Mouse (Mus musculus): ENCODE data around the gene Gng7. TPM values are rescaled to one million over a fixed set of nuclear protein-coding genes. Genes with fewer than 3 reads are reported as not detected.
A peak's percentile ranks its signal among the peaks of the same experiment; 100 is the strongest.

Gene Gng7
- polyA plus RNA-seq, 1 experiment from 2014 or later, result 0.46 TPM

DNA sequence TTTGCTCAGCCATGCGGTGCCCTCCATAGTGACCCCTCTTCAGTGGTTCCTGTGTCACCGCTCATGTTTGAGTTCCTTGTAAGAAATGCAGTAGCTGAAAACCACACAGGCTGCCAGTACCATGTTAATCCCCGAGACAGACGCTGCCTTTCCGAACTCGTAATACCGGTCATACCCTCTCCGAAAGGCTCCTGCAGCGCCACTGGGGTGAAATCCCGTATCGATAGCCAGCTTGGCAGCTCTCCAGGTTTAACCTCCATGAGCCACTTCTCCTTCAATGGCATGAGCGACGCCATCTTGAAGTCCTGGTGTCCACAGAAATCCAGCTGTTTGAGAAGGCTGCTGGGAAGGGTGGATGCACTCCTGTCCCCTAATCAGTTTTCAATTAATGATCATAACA is 60.3 kb downstream of the Gng7 start:
- WGBS (ENCODE audit: insufficient replicate concordance), result 80% methylated on average over 13 of the region's 13 CpGs
- H3K27me3 ChIP-seq, result 0 out of 2 replicates have a peak, but pooled peaks cover 2% of the 10 kb centered on the region
- no peak overlapping the region for H3K4me2 ChIP-seq
- no peak overlapping the region for H3K9ac ChIP-seq
- no peak overlapping the region for H3K27ac ChIP-seq
- ATAC-seq (ENCODE audit: low read depth), result no peak
- no peak for DNase-seq
- peaks cover 36% of the 10 kb centered on the region for H3K4me1 ChIP-seq (replicated peaks)
- H3K36me3 ChIP-seq, result no peaks in the 10 kb centered on the region
- H3K4me3 ChIP-seq (replicated peaks), result no peak overlapping the region
- no peaks in the 10 kb centered on the region for H3K9me3 ChIP-seq (replicated peaks)

DNA sequence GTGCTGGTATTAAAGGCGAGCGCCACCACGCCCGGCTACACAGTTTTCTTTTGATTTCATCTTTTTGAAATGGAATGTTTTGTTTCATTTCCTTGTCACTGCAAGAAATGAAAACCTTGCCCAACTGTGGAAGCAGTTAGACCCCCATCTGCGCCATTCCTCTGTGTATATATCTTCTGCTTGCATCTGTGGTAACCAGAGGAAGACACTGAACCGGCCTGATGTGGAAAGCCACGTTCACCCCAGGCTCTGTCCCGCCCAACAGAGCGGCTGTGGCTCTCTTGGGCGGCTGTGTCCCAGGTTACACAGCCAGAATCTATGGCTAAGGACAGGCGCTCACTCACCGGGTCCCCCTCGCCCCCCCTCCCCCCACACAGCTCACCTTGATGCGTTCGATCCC is 62.3 kb downstream of the Gng7 start:
- WGBS (ENCODE audit: insufficient replicate concordance), result 45% methylated on average over 15 of the region's 15 CpGs
- DNase-seq (no peak), ATAC-seq (ENCODE audit: low read depth) (no peak)
- H3K27ac ChIP-seq, result no peak overlapping the region
- H3K36me3 ChIP-seq, result no peaks in the 10 kb centered on the region
- 0 out of 2 replicates have a peak, but pooled peaks cover 2% of the 10 kb centered on the region for H3K27me3 ChIP-seq
- peaks cover 55% of the 10 kb centered on the region for H3K4me1 ChIP-seq (replicated peaks)
- no peaks in the 10 kb centered on the region for H3K9me3 ChIP-seq (replicated peaks)
- H3K4me3 ChIP-seq (replicated peaks), result no peak overlapping the region
- no peak overlapping the region for H3K4me2 ChIP-seq
- no peak overlapping the region for H3K9ac ChIP-seq

- H3K36me3 ChIP-seq, result no peaks in the 10 kb centered on the region
- no peak for ATAC-seq (ENCODE audit: low read depth)
- H3K9ac ChIP-seq, result no peak overlapping the region
- H3K4me3 ChIP-seq (replicated peaks), result no peak overlapping the region
- H3K4me1 ChIP-seq (replicated peaks), result peaks cover 60% of the 10 kb centered on the region
- no peaks in the 10 kb centered on the region for H3K9me3 ChIP-seq (replicated peaks)
- H3K27me3 ChIP-seq, result 0 out of 2 replicates have a peak, but pooled peaks cover 2% of the 10 kb centered on the region
- no peak for DNase-seq
- no peak overlapping the region for H3K27ac ChIP-seq
- H3K4me2 ChIP-seq, result no peak overlapping the region
- 64% methylated on average over 10 of the region's 10 CpGs for WGBS (ENCODE audit: insufficient replicate concordance)
Measured at GRCm38 (mm10) chr10:80951761-80952390, 62.9 kb downstream of the Gng7 start.

DNA sequence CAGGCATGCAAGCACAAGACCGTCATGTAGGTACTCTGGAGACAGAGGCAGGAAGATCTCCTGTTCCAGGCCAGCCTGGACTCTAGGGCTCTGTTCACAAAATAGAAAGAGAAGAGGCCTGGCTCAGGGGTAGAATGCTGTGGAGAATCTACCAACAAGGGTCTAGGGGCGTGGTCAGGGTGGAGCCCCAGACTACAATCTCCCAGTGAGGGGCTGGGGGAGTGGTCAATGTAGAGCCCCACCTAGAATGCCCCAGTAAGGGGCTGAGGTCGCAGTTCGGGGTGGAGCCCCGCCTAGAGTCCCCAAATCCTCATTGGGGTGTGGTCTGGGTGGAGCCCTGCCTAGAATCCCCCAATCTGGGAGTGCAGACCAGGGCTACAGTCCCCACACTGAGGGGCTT is 64.4 kb downstream of the Gng7 start:
- H3K4me2 ChIP-seq, result no peak overlapping the region
- ATAC-seq (ENCODE audit: low read depth), result peak; percentile 37; the same call in 1 of the 2 replicates
- 22% methylated on average over 5 of the region's 5 CpGs for WGBS (ENCODE audit: insufficient replicate concordance)
- peaks cover 54% of the 10 kb centered on the region for H3K4me1 ChIP-seq (replicated peaks)
- no peak overlapping the region for H3K27ac ChIP-seq
- H3K36me3 ChIP-seq, result no peaks in the 10 kb centered on the region
- no peaks in the 10 kb centered on the region for H3K9me3 ChIP-seq (replicated peaks)
- no peak for DNase-seq
- H3K4me3 ChIP-seq (replicated peaks), result no peak overlapping the region
- H3K27me3 ChIP-seq, result 0 out of 2 replicates have a peak, but pooled peaks cover 2% of the 10 kb centered on the region
- H3K9ac ChIP-seq, result no peak overlapping the region

- Histone ChIP-seq H3K9ac (no peak overlapping the region), H3K27ac (no peak overlapping the region), H3K4me2 (no peak overlapping the region), H3K4me1 (replicated peaks) (peaks cover 46% of the 10 kb centered on the region), H3K4me3 (replicated peaks) (no peak overlapping the region), H3K36me3 (no peaks in the 10 kb centered on the region), H3K9me3 (replicated peaks) (no peaks in the 10 kb centered on the region), H3K27me3 (no peaks in the 10 kb centered on the region)
- 66% methylated on average over 3 of the region's 3 CpGs for WGBS (ENCODE audit: insufficient replicate concordance)
- DNase-seq, result no peak
- ATAC-seq (ENCODE audit: low read depth), result no peak
Measured at GRCm38 (mm10) chr10:80949081-80949480, 65.7 kb downstream of the Gng7 start.

GRCm38 (mm10) chr10:80948570-80948969 is 66.2 kb downstream of the Gng7 start:
- Histone ChIP-seq H3K4me1 (replicated peaks) (peaks cover 46% of the 10 kb centered on the region), H3K27me3 (no peaks in the 10 kb centered on the region), H3K9ac (no peak overlapping the region), H3K4me3 (replicated peaks) (no peak overlapping the region), H3K4me2 (no peak overlapping the region), H3K36me3 (no peaks in the 10 kb centered on the region), H3K27ac (no peak overlapping the region), H3K9me3 (replicated peaks) (no peaks in the 10 kb centered on the region)
- ATAC-seq (ENCODE audit: low read depth), result no peak
- 14% methylated on average over 6 of the region's 6 CpGs for WGBS (ENCODE audit: insufficient replicate concordance)
- no peak for DNase-seq

DNA sequence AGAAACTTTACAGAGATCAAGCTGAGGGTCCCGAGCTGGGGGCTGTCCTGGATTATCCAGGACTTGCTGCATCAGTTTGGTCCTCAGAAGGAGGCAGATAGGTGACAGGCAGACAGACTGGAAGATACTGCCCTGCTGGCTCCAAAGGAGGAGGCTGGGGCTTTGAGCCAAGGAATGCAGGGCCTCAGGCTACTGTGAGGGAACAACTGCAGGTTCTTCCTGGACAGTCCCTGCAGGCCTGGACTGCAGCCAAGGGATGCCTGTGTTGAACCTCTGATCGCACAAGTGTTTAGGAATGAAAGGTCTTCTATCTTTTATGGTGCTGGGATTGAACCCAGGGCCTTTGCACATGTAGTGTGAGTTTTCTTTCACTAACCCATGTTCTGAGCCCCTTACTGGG is 66.9 kb downstream of the Gng7 start:
- WGBS (ENCODE audit: insufficient replicate concordance), result 60% methylated on average over 2 of the region's 2 CpGs
- Histone ChIP-seq H3K4me2 (no peak overlapping the region), H3K9me3 (replicated peaks) (no peaks in the 10 kb centered on the region), H3K9ac (no peak overlapping the region), H3K4me3 (replicated peaks) (no peak overlapping the region), H3K36me3 (no peaks in the 10 kb centered on the region), H3K27me3 (peaks cover 2% of the 10 kb centered on the region; the same call in 1 of the 2 replicates), H3K27ac (no peak overlapping the region), H3K4me1 (replicated peaks) (peaks cover 49% of the 10 kb centered on the region)
- DNase-seq, result no peak
- no peak for ATAC-seq (ENCODE audit: low read depth)

DNA sequence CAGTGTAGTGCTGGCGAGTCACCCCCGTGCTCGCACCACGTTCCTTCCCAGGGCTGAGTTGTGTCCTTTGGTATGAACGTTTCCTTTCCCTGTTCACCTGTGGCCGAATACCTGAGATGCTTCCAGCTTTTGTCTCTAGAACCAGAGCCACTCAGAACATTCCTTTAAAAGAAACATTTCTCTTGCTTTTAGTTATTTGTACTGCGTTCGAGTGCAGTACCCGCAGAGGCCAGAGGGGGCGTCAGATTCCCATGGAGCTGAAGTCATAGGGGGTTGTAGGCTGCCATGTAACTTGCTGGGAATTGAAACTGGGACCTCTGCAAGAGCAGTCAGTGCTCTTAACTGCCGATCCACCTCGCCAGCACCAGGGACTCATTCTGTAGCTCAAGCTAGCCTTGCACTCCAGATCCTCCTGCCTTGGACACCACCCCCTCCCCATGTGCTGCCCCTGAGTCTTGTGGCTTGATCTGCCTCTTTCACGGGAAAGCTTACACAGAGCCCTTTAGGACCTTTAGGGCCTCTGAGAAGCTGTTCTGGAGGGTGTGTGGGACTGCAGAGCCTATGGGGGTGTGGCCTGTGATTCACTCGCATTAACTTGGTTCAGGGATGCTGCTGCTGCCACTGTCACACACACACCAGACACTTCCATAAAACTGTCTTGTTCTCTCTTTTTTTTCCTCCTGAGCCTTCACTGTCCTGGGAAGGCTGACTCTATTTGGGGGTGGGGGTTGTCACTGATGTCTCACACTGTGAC is 67.9 kb downstream of the Gng7 start:
- no peak overlapping the region for H3K4me3 ChIP-seq (replicated peaks)
- no peak overlapping the region for H3K27ac ChIP-seq
- H3K9me3 ChIP-seq (replicated peaks), result no peaks in the 10 kb centered on the region
- DNase-seq (no peak), ATAC-seq (ENCODE audit: low read depth) (no peak)
- H3K4me1 ChIP-seq (replicated peaks), result peaks cover 44% of the 10 kb centered on the region
- H3K27me3 ChIP-seq, result peaks cover 3% of the 10 kb centered on the region; the same call in 1 of the 2 replicates
- no peaks in the 10 kb centered on the region for H3K36me3 ChIP-seq
- 54% methylated on average over 14 of the region's 14 CpGs for WGBS (ENCODE audit: insufficient replicate concordance)
- no peak overlapping the region for H3K4me2 ChIP-seq
- H3K9ac ChIP-seq, result no peak overlapping the region

GRCm38 (mm10) chr10:80944231-80944630 is 70.5 kb downstream of the Gng7 start:
- H3K27ac ChIP-seq, result no peak overlapping the region
- H3K27me3 ChIP-seq, result peaks cover 14% of the 10 kb centered on the region
- ATAC-seq (ENCODE audit: low read depth) (no peak), DNase-seq (no peak)
- H3K4me1 ChIP-seq (replicated peaks), result peaks cover 45% of the 10 kb centered on the region
- 62% methylated on average over 5 of the region's 5 CpGs for WGBS (ENCODE audit: insufficient replicate concordance)
- no peak overlapping the region for H3K9ac ChIP-seq
- no peak overlapping the region for H3K4me2 ChIP-seq
- H3K4me3 ChIP-seq (replicated peaks), result no peak overlapping the region
- H3K9me3 ChIP-seq (replicated peaks), result no peaks in the 10 kb centered on the region
- H3K36me3 ChIP-seq, result no peaks in the 10 kb centered on the region

DNA sequence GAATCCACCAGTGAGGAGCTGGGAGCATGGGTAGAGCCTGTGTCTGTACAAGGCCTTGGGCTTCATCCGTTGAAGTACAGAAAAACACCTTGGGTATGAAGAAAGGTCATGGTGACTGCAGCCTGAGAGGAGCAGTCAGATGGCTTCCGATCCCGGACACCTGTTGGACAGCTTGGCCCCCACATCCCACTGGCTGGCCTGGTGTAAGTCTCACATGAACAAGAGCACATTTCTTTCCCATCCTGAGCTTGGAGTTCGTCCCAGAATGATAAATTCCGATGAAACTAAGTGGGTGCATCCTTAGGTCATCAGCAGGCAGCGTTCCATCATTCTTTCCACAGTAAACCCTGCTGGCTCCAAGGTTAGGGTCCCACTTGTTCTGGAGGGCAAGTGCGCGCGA is 71.0 kb downstream of the Gng7 start:
- ATAC-seq (ENCODE audit: low read depth), result no peak
- peaks cover 19% of the 10 kb centered on the region for H3K27me3 ChIP-seq
- H3K4me2 ChIP-seq, result no peak overlapping the region
- H3K9ac ChIP-seq, result no peak overlapping the region
- H3K9me3 ChIP-seq (replicated peaks), result no peaks in the 10 kb centered on the region
- DNase-seq, result no peak
- H3K36me3 ChIP-seq, result no peaks in the 10 kb centered on the region
- H3K27ac ChIP-seq, result no peak overlapping the region
- peaks cover 44% of the 10 kb centered on the region for H3K4me1 ChIP-seq (replicated peaks)
- 74% methylated on average over 9 of the region's 9 CpGs for WGBS (ENCODE audit: insufficient replicate concordance)
- H3K4me3 ChIP-seq (replicated peaks), result no peak overlapping the region

GRCm38 (mm10) chr10:80942919-80943318 is 71.8 kb downstream of the Gng7 start:
- Histone ChIP-seq H3K27me3 (peaks cover 27% of the 10 kb centered on the region), H3K27ac (no peak overlapping the region), H3K4me2 (no peak overlapping the region), H3K4me3 (replicated peaks) (no peak overlapping the region), H3K36me3 (no peaks in the 10 kb centered on the region), H3K9me3 (replicated peaks) (no peaks in the 10 kb centered on the region), H3K9ac (no peak overlapping the region), H3K4me1 (replicated peaks) (peaks cover 38% of the 10 kb centered on the region)
- ATAC-seq (ENCODE audit: low read depth) (no peak), DNase-seq (no peak)
- WGBS (ENCODE audit: insufficient replicate concordance), result 19% methylated on average over 8 of the region's 8 CpGs

DNA sequence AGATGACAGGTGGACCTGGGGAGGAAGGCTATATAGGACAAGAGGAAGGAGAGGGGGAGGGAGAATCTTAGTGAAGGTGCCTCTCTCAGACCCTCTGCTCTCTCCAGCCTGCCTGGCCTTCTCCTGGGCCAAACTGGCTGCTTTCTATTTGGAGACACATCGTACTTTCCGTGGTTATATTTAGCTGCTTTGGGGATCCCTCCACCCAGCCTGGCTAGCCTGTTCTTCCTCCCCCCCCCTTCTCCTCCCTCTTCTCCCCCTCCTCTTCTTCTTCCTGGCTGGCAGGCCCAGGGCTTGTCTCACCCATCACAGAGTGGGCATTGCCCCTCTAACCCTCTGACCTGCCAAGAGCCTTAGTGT is 73.8 kb downstream of the Gng7 start:
- Histone ChIP-seq H3K27me3 (peaks cover 47% of the 10 kb centered on the region), H3K4me3 (replicated peaks) (no peak overlapping the region), H3K4me1 (replicated peaks) (peaks cover 48% of the 10 kb centered on the region), H3K4me2 (no peak overlapping the region), H3K27ac (no peak overlapping the region), H3K36me3 (no peaks in the 10 kb centered on the region), H3K9ac (no peak overlapping the region), H3K9me3 (replicated peaks) (no peaks in the 10 kb centered on the region)
- 8% methylated on average over 2 of the region's 2 CpGs for whole genome bisulfite sequencing (ENCODE audit: insufficient replicate concordance)
- DNase-seq, result no peak
- ATAC-seq (ENCODE audit: low read depth), result no peak
